Mouse (Mus musculus): ENCODE measurements at regions not wholly inside any gene's neighbourhood (a gene's known extent, or its start where the extent isn't known, plus 50 kb on each side); places are given as distances from the start of the nearest gene placed in this dataset.

- DNase-seq = no peak
Observed at GRCm38 (mm10) chr13:39084544-39084943, 123.9 kb upstream of the Slc35b3 start.

- DNase-seq = no peak
Observed at GRCm38 (mm10) chr13:39074211-39074610, 113.5 kb upstream of the Slc35b3 start.

GRCm38 (mm10) chr13:39032263-39032662, 71.6 kb upstream of the Slc35b3 start:
- no peak for DNase-seq

- DNase-seq = no peak
Observed at GRCm38 (mm10) chr13:39020168-39020567, 59.5 kb upstream of the Slc35b3 start.

- DNase-seq = peak; percentile 74
Observed at GRCm38 (mm10) chr13:39011696-39012095, 51.0 kb upstream of the Slc35b3 start.

Measured in kidney, adult 9 months (tissue).